Mouse (Mus musculus) neutrophil, adult 65 days (primary cell): ENCODE results near the gene Gm10375. TPM values are rescaled to one million over a fixed set of nuclear protein-coding genes. Genes with fewer than 3 reads are reported as not detected.

Experiments used
- total RNA-seq: library from RNA; stranded (reverse); gene quantifications from 2 replicates; pipeline ENCODE4 v1.2.4, GENCODE M21; 2023

Gm10375 gene
- total RNA-seq, result not detected in 2 replicates

DNA sequence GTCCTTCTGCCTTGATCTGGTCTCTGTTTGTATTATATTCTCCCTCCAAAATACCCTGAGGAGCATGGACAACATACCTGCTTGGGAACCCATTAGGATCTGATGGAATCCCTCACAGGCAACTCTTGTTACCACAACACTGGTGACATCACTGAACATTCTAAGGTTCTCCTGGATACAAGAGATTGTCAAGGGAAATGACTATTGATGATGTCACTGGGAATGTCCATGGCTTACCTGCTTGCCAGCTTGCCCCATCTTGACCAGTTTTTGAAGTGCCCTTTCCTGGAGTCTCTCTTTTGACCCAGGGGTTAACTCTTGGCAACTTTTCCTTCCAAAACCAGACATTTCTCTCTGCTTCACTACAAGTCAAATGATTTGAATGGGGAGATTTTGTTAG is at the start of gene Gm10375:
Gene Gm10375 (minus strand): TSS at position 101 of the 400 bp plus-strand sequence.

DNA sequence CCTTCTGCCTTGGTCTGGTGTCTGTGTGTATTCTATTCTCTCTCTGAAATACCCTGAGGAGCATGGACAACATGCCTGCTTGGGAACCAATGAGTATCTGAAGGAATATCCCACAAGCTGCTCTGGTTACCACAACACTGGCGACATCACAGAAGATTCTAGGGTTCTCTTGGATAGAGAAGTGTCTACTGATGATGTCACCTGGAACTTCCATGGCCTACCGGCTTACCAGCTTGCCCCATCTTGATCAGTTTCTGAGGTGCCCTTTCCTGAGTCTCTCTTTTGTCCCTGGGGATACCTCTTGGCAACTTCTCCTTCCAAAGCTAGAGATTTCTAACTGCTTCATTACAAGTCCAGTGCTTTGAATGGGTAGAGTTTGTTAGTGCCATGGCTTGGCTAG is 28.8 kb downstream of the Gm10375 start, which contains the start of gene Gm17654:
Gene Gm17654 (minus strand): TSS at position 101 of the 400 bp plus-strand sequence.

Other genes starting within 250 kb of the Gm10375 start
- not detected in 2 replicates for gene Gm8138, start 191.7 kb downstream of the Gm10375 start, total RNA-seq
- gene Gm5799, start 64.4 kb downstream of the Gm10375 start, total RNA-seq, result not detected in 2 replicates
- not detected in 2 replicates for gene Gm17654, start 28.9 kb downstream of the Gm10375 start, total RNA-seq
- not detected in 2 replicates for gene Gm8165, start 69.2 kb upstream of the Gm10375 start, total RNA-seq
- gene Gm7324, start 89.8 kb upstream of the Gm10375 start, total RNA-seq, result 1.2 TPM in 1 of 2 replicates, not detected in the other
- not detected in 2 replicates for gene Gm16506, start 119.5 kb upstream of the Gm10375 start, total RNA-seq
- gene Gm6526, start 139.9 kb upstream of the Gm10375 start, total RNA-seq, result not detected in 2 replicates
- not detected in 2 replicates for gene Gm8180, start 176.7 kb upstream of the Gm10375 start, total RNA-seq